ENCODE assay signal across 7 mouse cellular contexts in genomic region chr2:71366618-71367124, GRCm38 (mm10). TPM values are rescaled to one million over a fixed set of nuclear protein-coding genes. Genes with fewer than 3 reads are reported as not detected.
DNase-seq lines count a peak whose midpoint lies in the region; ATAC-seq and TF ChIP-seq lines count a peak whose summit lies in the region.

No protein-coding gene starts in this region.

- peak overlapping the region; percentile 64 for H3K27ac ChIP-seq in spleen, adult 2 months (ENCODE audit: insufficient read depth, low read length)
- H3K27ac ChIP-seq in embryonic facial prominence, embryonic 11.5 days (replicated peaks; ENCODE audit: low read depth, low read length), result 0 out of 2 replicates have a peak overlapping the region, but pooled peaks have one; percentile 32
- H3K27ac ChIP-seq in midbrain, embryonic 13.5 days, result peak overlapping the region; percentile 85

- TF ChIP-seq POLR2A in spleen, adult 2 months (IDR thresholded peaks at IDR 0.05; ENCODE audit: low read depth, low read length), result no peak

- no peak for TF ChIP-seq CTCF in spleen, adult 2 months (IDR thresholded peaks at IDR 0.05; ENCODE audit: extremely low read depth, insufficient read depth, insufficient read length, insufficient replicate concordance)

- no peaks in the 10 kb centered on the region for H3K9me3 ChIP-seq in embryonic facial prominence, embryonic 11.5 days (replicated peaks; ENCODE audit: control insufficient read depth, low read length)
- H3K9me3 ChIP-seq in midbrain, embryonic 13.5 days, result no peaks in the 10 kb centered on the region

- ATAC-seq in embryonic facial prominence, embryonic 11.5 days (replicated peaks; ENCODE audit: insufficient number of reproducible peaks, low FRiP score, low TSS enrichment, low read depth), result no peak
- no peak for ATAC-seq in midbrain, embryonic 13.5 days

- no peaks in the 10 kb centered on the region for H3K4me1 ChIP-seq in spleen, adult 2 months (ENCODE audit: control insufficient read depth, insufficient read depth, insufficient read length)
- no peaks in the 10 kb centered on the region; the same call in 1 of the 2 replicates for H3K4me1 ChIP-seq in embryonic facial prominence, embryonic 11.5 days (ENCODE audit: control insufficient read depth, insufficient read depth, low read length)
- H3K4me1 ChIP-seq in midbrain, embryonic 13.5 days (replicated peaks), result peaks cover 24% of the 10 kb centered on the region

- DNase-seq in spleen, adult 2 months (ENCODE audit: low read depth in 1 of 2, low spot score in 2 of 2), result no peak
- DNase-seq in spleen, postnatal 4 days (ENCODE audit: low spot score in 2 of 2), result no peak
- DNase-seq in embryonic facial prominence, embryonic 11.5 days (ENCODE audit: low spot score), result peak; percentile 17
- DNase-seq in induced T-regulatory cell, adult 2 months (ENCODE audit: low read depth), result peak; percentile 68
- DNase-seq in adrenal gland, adult 2 months, result no peak
- DNase-seq in ovary, adult 18-20 months (ENCODE audit: low spot score), result no peak

- H3K4me3 ChIP-seq in spleen, adult 2 months (ENCODE audit: extremely low read depth, insufficient read depth, insufficient read length), result peak overlapping the region; percentile 93
- peak overlapping the region; percentile 73 for H3K4me3 ChIP-seq in embryonic facial prominence, embryonic 11.5 days (ENCODE audit: low read depth, low read length)
- H3K4me3 ChIP-seq in midbrain, embryonic 13.5 days (replicated peaks), result peak overlapping the region; percentile 81

- 6% methylated on average over 9 of the region's 9 CpGs for WGBS in spleen, adult 2 months
- 26% methylated on average over 9 of the region's 9 CpGs for WGBS in embryonic facial prominence, embryonic 11.5 days
- WGBS in midbrain, embryonic 13.5 days, result 33% methylated on average over 9 of the region's 9 CpGs

- peak overlapping the region; percentile 46 for H3K4me2 ChIP-seq in embryonic facial prominence, embryonic 11.5 days (ENCODE audit: low read depth, low read length)
- H3K4me2 ChIP-seq in midbrain, embryonic 13.5 days (replicated peaks), result peak overlapping the region; percentile 76

- peaks cover 1% of the 10 kb centered on the region; the same call in 1 of the 2 replicates for H3K36me3 ChIP-seq in spleen, adult 2 months (ENCODE audit: control insufficient read depth, insufficient read depth, low read length)
- no peaks in the 10 kb centered on the region for H3K36me3 ChIP-seq in embryonic facial prominence, embryonic 11.5 days (replicated peaks; ENCODE audit: control insufficient read depth, insufficient read depth, low read depth, low read length)
- peaks cover 6% of the 10 kb centered on the region for H3K36me3 ChIP-seq in midbrain, embryonic 13.5 days

- H3K9ac ChIP-seq in embryonic facial prominence, embryonic 11.5 days (replicated peaks; ENCODE audit: low read length), result peak overlapping the region; percentile 85
- H3K9ac ChIP-seq in midbrain, embryonic 13.5 days (replicated peaks), result peak overlapping the region; percentile 82

- no peaks in the 10 kb centered on the region for H3K27me3 ChIP-seq in spleen, adult 2 months (ENCODE audit: control insufficient read depth, insufficient read depth, low read length)
- no peaks in the 10 kb centered on the region for H3K27me3 ChIP-seq in embryonic facial prominence, embryonic 11.5 days (ENCODE audit: control insufficient read depth, insufficient read depth, low read length)
- no peaks in the 10 kb centered on the region for H3K27me3 ChIP-seq in midbrain, embryonic 13.5 days

RNA-seq across cellular contexts. Expression of gene Slc25a12, which starts 0.9 kb away (rescaled TPM):
- 18.5 and 25.9 TPM in 2 replicates for polyA plus RNA-seq in spleen, adult 2 months (2012; rRNA removed)
- polyA plus RNA-seq in embryonic facial prominence, embryonic 11.5 days (2014; fragmentation: Nextera tagmentation; extraction: Ambion mirVana), result 40.4 and 43.9 TPM in 2 replicates
- 64.2 and 65.9 TPM in 2 replicates for polyA plus RNA-seq in midbrain, embryonic 13.5 days (2015; fragmentation: Nextera tagmentation; extraction: Ambion mirVana)
- total RNA-seq in adrenal gland, adult 2 months (2021), result 10 to 100 TPM; 60.7 to 74.1 TPM
- polyA plus RNA-seq in adrenal gland, adult 2 months (2012; rRNA removed), result 32.8 and 46.3 TPM in 2 replicates

RNA-seq across cellular contexts. Expression of gene Hat1, which starts 22.1 kb away (rescaled TPM):
- 2.5 and 3.4 TPM in 2 replicates for polyA plus RNA-seq in spleen, adult 2 months (2012; rRNA removed)
- polyA plus RNA-seq in embryonic facial prominence, embryonic 11.5 days (2014; fragmentation: Nextera tagmentation; extraction: Ambion mirVana), result 186 and 205 TPM in 2 replicates
- polyA plus RNA-seq in midbrain, embryonic 13.5 days (2015; fragmentation: Nextera tagmentation; extraction: Ambion mirVana), result 73.5 and 75.3 TPM in 2 replicates
- total RNA-seq in adrenal gland, adult 2 months (2021), result 10 to 100 TPM; 27.5 to 28.1 TPM
- 0.62 and 0.66 TPM in 2 replicates for polyA plus RNA-seq in adrenal gland, adult 2 months (2012; rRNA removed)

Comparison
In these comparisons a context has a peak if more than half of its experiments do, and no peak if none do; other contexts are left out.
1. DNase-seq: peak in embryonic facial prominence, embryonic 11.5 days (single experiment) and induced T-regulatory cell, adult 2 months (single experiment); none in spleen, adult 2 months (0 of 2), spleen, postnatal 4 days (0 of 2), adrenal gland, adult 2 months (single experiment) and ovary, adult 18-20 months (single experiment).
2. H3K27ac ChIP-seq: peak in every context shown above with its lines; median percentile 85 in midbrain, embryonic 13.5 days; 64 in spleen, adult 2 months; 32 in embryonic facial prominence, embryonic 11.5 days.
3. RNA of gene Hat1, which starts 22.1 kb away (polyA plus RNA-seq): 186 to 205 TPM in embryonic facial prominence, embryonic 11.5 days and 73.5 to 75.3 TPM in midbrain, embryonic 13.5 days; 2.5 to 3.4 TPM in spleen, adult 2 months and 0.62 to 0.66 TPM in adrenal gland, adult 2 months; every median in the first group is over 10 times any median in the second.
4. Peak in every context shown above with its lines, with median percentiles within 50 percentile points of each other: H3K4me3 ChIP-seq.